Mouse (Mus musculus) intestine, embryonic 14.5 days (tissue): ENCODE measurements at regions not wholly inside any gene's neighbourhood (a gene's known extent, or its start where the extent isn't known, plus 50 kb on each side); places are given as distances from the start of the nearest gene placed in this dataset.

Source experiments
- ATAC-seq: fragments of 200-750 bp; cut with Nextera tagmentation; replicated peaks from 2 replicates; pipeline ENCODE4 v1.8.0; 2017; ENCODE audit warnings: low read depth, moderate number of reproducible peaks, moderate TSS enrichment, moderate library complexity; ENCODE audit not compliant: low FRiP score, low TSS enrichment
- DNase-seq: peaks from one replicate; pipeline ENCODE4 v3.0.0-alpha.2; 2018; ENCODE audit warnings: low spot score
- H3K27ac ChIP-seq: fragments of 300-500 bp; sonication (generic); 2 replicates; pipeline ENCODE4 v1.5.1; 2014; ENCODE audit warnings: low read depth, mild to moderate bottlenecking, control low read depth
- H3K27me3 ChIP-seq: fragments of 300-500 bp; sonication (generic); replicated peaks from 2 replicates; pipeline ENCODE4 v1.6.1; 2014; ENCODE audit warnings: low read length, control low read depth; ENCODE audit not compliant: control insufficient read depth, insufficient read depth
- H3K36me3 ChIP-seq: fragments of 300-500 bp; sonication (generic); 2 replicates; pipeline ENCODE4 v1.6.1; 2014; ENCODE audit warnings: low read length, control low read depth; ENCODE audit not compliant: control insufficient read depth, insufficient read depth
- H3K4me1 ChIP-seq: fragments of 300-500 bp; sonication (generic); replicated peaks from 2 replicates; pipeline ENCODE4 v1.6.1; 2014; ENCODE audit warnings: low read length, control low read depth, mixed read lengths; ENCODE audit not compliant: control insufficient read depth, insufficient read depth
- H3K4me2 ChIP-seq: fragments of 300-500 bp; sonication (generic); 2 replicates; pipeline ENCODE4 v1.6.1; 2014; ENCODE audit warnings: low read length
- H3K4me3 ChIP-seq: fragments of 300-500 bp; sonication (generic); 2 replicates; pipeline ENCODE4 v1.5.1; 2014; ENCODE audit warnings: low read depth, low read length, control low read depth, mixed read lengths
- H3K9ac ChIP-seq: fragments of 300-500 bp; sonication (generic); 2 replicates; pipeline ENCODE4 v1.6.1; 2014; ENCODE audit warnings: mild to moderate bottlenecking, low read length
- H3K9me3 ChIP-seq: fragments of 300-500 bp; sonication (generic); 2 replicates; pipeline ENCODE4 v1.6.1; 2016; ENCODE audit warnings: low read length, control low read depth; ENCODE audit not compliant: control insufficient read depth
- WGBS: fragments of 180-500 bp; shearing (Covaris S2); extraction: QIAGEN DNeasy Blood & Tissue Kit; methylation state at CpG from one replicate; pipeline ENCODE4 v1.1.7; 2014; 5-methylcytosine and 5-hydroxymethylcytosine counted together

DNA sequence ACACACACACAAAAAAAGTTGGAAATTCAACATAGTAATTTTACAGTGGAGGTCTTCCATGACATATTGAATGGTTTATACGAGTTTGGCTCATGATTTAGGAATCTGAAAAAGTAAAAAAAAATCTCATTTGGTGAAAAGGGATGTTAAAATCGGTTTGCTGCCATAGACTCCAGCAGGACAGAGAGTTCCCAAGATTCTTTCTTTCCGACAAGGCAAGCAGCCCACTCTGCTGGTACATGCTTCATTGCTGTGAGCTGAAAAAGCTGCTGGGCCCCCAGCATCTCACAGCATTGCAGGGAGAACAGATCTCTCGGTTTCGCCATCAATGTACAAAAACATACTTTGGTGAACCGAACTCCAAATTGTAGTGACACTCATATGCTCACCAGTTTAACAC lies 125.8 kb upstream of the Mpdz start:
- ATAC-seq (no peak), DNase-seq (no peak)
- no peaks in the 10 kb centered on the region for H3K9me3 ChIP-seq
- H3K4me2 ChIP-seq, result no peak overlapping the region
- H3K4me1 ChIP-seq, result no peaks in the 10 kb centered on the region
- no peaks in the 10 kb centered on the region for H3K27me3 ChIP-seq
- H3K36me3 ChIP-seq, result no peaks in the 10 kb centered on the region
- no peak overlapping the region for H3K27ac ChIP-seq
- H3K9ac ChIP-seq, result no peak overlapping the region
- no peak overlapping the region for H3K4me3 ChIP-seq
- 79% methylated on average over 6 of the region's 6 CpGs for WGBS

DNA sequence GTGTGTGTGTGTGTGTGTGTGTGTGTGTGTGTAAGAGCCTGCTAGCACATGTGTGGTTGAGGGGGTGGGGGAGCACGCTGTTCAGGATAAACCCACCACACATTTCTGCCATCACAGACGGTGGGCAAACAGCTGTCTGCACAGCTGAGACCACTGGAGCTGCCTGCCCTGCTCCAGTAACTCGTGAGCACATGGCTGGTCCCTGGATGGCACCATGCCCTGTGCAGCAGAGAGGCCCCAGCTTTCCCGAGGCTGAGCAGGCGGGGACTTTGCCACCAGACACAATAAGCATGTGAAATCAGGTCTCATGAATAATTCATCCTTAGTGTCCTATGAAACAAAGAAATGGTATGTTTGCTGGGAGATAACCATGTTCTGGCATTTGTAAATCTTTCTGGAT lies 125.3 kb upstream of the Mpdz start:
- no peak overlapping the region for H3K27ac ChIP-seq
- DNase-seq, result no peak
- H3K4me1 ChIP-seq, result no peaks in the 10 kb centered on the region
- no peak overlapping the region for H3K4me2 ChIP-seq
- H3K9me3 ChIP-seq, result no peaks in the 10 kb centered on the region
- no peak overlapping the region for H3K4me3 ChIP-seq
- WGBS, result 58% methylated on average over 5 of the region's 5 CpGs
- no peak overlapping the region for H3K9ac ChIP-seq
- no peaks in the 10 kb centered on the region for H3K27me3 ChIP-seq
- ATAC-seq, result no peak
- H3K36me3 ChIP-seq, result no peaks in the 10 kb centered on the region

DNA sequence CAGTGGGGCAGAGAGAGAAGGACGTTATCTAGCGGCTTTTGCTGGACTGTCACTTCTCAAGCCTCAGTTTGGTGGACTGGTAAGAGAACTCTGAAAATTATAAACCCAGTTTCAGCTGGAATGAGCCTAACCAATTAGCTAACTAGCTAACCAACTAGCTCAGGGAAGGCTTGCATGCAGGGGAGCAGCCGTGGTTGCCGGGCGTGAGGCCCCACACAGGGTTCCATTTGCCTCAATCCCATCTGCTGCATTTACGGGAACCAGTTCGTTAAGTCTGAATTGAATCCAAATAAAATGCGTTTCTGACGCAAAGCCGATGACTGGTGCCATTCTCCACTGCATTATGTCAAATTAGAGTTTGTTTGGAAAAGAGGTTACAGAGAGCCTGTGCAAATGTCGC lies 123.9 kb upstream of the Mpdz start:
- Histone ChIP-seq H3K27me3 (no peaks in the 10 kb centered on the region), H3K36me3 (no peaks in the 10 kb centered on the region), H3K4me1 (peaks cover 2% of the 10 kb centered on the region; the same call in 1 of the 2 replicates), H3K27ac (no peak overlapping the region), H3K9ac (no peak overlapping the region), H3K4me3 (no peak overlapping the region), H3K4me2 (peak overlapping the region; percentile 12; the same call in 1 of the 2 replicates), H3K9me3 (no peaks in the 10 kb centered on the region)
- DNase-seq, result no peak
- WGBS, result 50% methylated on average over 11 of the region's 11 CpGs
- no peak for ATAC-seq

DNA sequence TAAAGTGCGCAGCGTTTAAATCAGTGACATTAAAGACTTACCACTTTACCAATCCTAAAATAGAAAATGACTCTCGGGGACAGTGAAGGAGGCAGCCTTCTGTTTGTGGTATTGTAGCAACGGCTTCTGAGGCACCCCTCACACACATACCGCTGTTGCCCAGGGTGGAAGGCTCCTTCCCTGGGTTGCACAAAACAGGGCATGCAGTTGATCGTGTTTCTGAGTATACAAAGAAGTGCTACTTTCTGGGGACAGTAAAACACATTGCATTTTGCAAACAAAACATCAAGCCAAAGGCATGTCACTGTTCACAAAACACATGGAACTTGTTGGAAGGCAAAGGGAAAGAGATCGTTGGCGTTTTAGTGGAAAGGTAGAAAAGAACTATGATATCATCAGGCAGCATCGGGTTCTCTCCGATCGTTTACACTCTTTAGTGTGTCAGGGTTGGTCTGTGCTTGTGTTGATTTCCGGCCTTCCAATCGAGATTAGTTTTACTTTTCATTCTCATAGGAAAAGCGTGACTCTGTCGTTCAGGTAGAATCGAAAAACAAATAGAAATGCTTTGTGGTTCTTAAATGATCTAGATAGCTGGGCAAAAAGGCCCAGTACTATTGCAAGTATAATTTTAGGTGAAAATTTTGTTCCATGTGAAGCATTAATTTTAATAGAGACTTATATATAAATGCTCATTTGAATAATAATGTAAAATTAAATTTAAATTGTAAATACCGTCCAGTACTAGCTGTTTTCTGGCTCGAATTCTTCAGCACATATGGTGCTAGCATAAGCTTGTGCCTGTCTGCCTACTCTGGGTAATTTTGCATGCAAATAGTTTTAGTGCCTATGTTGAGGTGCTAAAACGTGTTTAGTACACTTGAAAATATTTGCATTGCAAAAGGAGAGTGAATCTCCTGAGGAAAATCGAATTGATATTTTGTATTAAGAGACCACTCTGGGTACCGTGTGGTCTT lies 123.1 kb upstream of the Mpdz start:
- Histone ChIP-seq H3K27ac (no peak overlapping the region), H3K4me2 (no peak overlapping the region), H3K27me3 (no peaks in the 10 kb centered on the region), H3K36me3 (no peaks in the 10 kb centered on the region), H3K9ac (no peak overlapping the region), H3K4me3 (no peak overlapping the region), H3K4me1 (peaks cover 7% of the 10 kb centered on the region; the same call in 1 of the 2 replicates), H3K9me3 (no peaks in the 10 kb centered on the region)
- DNase-seq, result no peak
- ATAC-seq, result no peak
- WGBS, result 88% methylated on average over 21 of the region's 21 CpGs

DNA sequence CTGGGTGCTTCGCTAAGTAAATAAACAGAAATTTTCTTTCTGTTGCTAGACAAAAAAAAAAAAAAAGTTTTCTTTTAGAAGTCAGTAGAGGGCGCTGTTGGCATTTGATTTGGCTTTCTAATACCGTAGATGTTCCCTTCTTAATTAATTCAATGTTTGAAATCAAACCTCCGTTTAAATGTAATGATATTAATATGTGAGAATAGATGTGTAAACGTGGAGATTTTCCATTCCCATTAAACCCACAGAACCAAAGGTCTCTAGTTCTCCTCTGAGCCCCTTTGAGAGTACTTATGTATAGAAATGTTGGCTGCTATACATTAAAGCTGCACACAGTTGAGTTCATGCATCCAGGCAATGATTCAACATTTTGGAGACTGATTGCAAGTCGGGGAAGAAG lies 121.8 kb upstream of the Mpdz start:
- no peak for ATAC-seq
- no peak for DNase-seq
- WGBS, result 5% methylated on average over 6 of the region's 6 CpGs
- no peak overlapping the region for H3K27ac ChIP-seq
- no peaks in the 10 kb centered on the region for H3K36me3 ChIP-seq
- H3K9ac ChIP-seq, result no peak overlapping the region
- no peaks in the 10 kb centered on the region for H3K9me3 ChIP-seq
- peaks cover 7% of the 10 kb centered on the region; the same call in 1 of the 2 replicates for H3K4me1 ChIP-seq
- H3K27me3 ChIP-seq, result no peaks in the 10 kb centered on the region
- H3K4me2 ChIP-seq, result no peak overlapping the region
- no peak overlapping the region for H3K4me3 ChIP-seq

DNA sequence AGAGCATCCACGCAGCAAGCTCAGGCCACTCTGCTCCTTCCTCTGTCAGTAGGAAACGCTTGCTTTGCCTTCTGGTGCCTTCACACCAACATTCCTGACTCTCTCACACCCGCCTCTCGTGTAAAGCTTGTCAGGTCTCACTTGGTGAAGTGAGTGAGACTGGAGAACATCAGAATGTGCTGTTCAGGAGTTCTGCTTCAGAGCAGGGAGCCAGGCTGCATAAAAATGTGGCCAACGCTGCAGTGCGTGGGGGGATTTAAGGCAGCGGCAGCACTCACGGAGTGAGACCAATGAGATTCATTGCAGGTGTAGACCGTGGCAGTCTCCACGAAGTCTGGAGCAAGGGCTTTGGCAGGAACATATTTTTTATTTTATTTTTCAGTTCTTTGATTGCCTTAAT lies 121.0 kb upstream of the Mpdz start:
- no peaks in the 10 kb centered on the region for H3K36me3 ChIP-seq
- no peak overlapping the region for H3K9ac ChIP-seq
- peaks cover 7% of the 10 kb centered on the region; the same call in 1 of the 2 replicates for H3K4me1 ChIP-seq
- no peaks in the 10 kb centered on the region for H3K9me3 ChIP-seq
- H3K27ac ChIP-seq, result no peak overlapping the region
- ATAC-seq, result no peak
- no peak overlapping the region for H3K4me3 ChIP-seq
- DNase-seq, result no peak
- no peak overlapping the region for H3K4me2 ChIP-seq
- no peaks in the 10 kb centered on the region for H3K27me3 ChIP-seq
- 28% methylated on average over 10 of the region's 10 CpGs for WGBS

DNA sequence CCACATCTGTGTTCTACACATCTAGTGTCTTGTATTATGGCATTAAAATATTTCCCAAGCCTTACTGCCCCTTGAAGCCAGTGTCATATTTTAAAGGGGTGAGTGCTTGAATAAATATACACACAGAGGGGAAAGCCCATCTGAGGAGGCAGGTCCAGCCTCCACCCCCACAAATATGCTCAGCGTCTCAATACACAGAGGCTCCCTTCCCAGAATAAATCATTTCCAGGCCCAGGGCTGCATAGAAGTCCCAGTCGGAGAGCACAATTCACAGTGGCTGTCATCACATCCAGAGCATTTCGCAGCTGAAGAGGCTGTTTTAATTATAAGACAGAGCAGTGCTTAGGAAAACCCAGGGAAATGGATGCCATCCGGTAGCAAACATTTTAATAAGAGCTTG lies 118.8 kb upstream of the Mpdz start:
- peaks cover 7% of the 10 kb centered on the region; the same call in 1 of the 2 replicates for H3K4me1 ChIP-seq
- no peaks in the 10 kb centered on the region for H3K27me3 ChIP-seq
- no peak overlapping the region for H3K9ac ChIP-seq
- H3K9me3 ChIP-seq, result no peaks in the 10 kb centered on the region
- WGBS, result 31% methylated on average over 4 of the region's 4 CpGs
- H3K4me2 ChIP-seq, result no peak overlapping the region
- DNase-seq, result no peak
- H3K36me3 ChIP-seq, result no peaks in the 10 kb centered on the region
- no peak for ATAC-seq
- H3K27ac ChIP-seq, result no peak overlapping the region
- H3K4me3 ChIP-seq, result no peak overlapping the region

DNA sequence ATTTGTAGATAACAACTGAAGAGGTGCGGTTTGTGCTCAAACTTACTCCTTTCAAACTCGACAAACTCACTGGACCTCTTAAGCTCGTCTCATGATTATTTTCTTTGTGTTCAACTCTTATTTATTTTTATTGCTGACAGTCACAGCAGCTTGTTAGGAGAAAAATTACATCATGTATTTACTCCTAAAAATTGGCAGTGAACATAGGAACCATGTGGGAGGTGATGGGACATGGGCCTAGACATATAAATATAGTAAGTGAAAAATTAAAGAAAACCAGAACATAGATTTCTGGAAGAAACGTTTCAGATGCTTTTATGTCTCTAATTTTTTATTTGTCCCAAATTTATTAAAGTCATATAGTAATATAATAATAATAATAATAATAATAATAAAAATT lies 108.2 kb upstream of the Mpdz start:
- H3K4me1 ChIP-seq, result no peaks in the 10 kb centered on the region
- no peak overlapping the region for H3K9ac ChIP-seq
- H3K36me3 ChIP-seq, result no peaks in the 10 kb centered on the region
- no peak for ATAC-seq
- no peak overlapping the region for H3K4me2 ChIP-seq
- no peaks in the 10 kb centered on the region for H3K27me3 ChIP-seq
- H3K27ac ChIP-seq, result no peak overlapping the region
- 0 out of 2 replicates have a peak, but pooled peaks cover 4% of the 10 kb centered on the region for H3K9me3 ChIP-seq
- WGBS, result 78% methylated on average over 4 of the region's 4 CpGs
- no peak overlapping the region for H3K4me3 ChIP-seq
- DNase-seq, result no peak

DNA sequence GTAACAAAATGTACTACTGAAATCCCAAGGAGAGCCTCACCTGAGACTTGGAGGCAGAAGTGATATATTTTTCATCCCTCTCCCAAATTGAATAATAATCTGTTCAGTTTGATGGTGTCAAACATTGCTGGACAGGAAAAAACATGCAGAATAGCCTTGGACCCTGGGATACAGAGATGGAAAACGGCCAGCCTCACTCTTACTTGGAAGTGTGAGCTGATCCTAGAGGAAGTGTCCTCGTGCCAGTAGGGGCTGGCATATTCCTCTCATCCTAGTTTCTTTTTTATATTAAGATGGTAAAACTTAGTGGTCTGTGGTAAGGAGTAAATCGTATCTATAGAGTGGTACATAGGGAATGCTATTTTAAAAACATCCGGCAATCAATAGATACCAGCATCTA lies 107.6 kb upstream of the Mpdz start:
- H3K27me3 ChIP-seq, result no peaks in the 10 kb centered on the region
- H3K36me3 ChIP-seq, result no peaks in the 10 kb centered on the region
- ATAC-seq (no peak), DNase-seq (no peak)
- 0 out of 2 replicates have a peak, but pooled peaks cover 4% of the 10 kb centered on the region for H3K9me3 ChIP-seq
- H3K4me3 ChIP-seq, result no peak overlapping the region
- no peak overlapping the region for H3K27ac ChIP-seq
- no peaks in the 10 kb centered on the region for H3K4me1 ChIP-seq
- WGBS, result 85% methylated on average over 4 of the region's 4 CpGs
- H3K9ac ChIP-seq, result no peak overlapping the region
- no peak overlapping the region for H3K4me2 ChIP-seq
